Mouse (Mus musculus): Measurements from ENCODE around the gene Med27.

Gene Med27

GRCm38 (mm10) chr2:29400812-29401211, 54.2 kb downstream of the Med27 start:
- no peak for DNase-seq

DNA sequence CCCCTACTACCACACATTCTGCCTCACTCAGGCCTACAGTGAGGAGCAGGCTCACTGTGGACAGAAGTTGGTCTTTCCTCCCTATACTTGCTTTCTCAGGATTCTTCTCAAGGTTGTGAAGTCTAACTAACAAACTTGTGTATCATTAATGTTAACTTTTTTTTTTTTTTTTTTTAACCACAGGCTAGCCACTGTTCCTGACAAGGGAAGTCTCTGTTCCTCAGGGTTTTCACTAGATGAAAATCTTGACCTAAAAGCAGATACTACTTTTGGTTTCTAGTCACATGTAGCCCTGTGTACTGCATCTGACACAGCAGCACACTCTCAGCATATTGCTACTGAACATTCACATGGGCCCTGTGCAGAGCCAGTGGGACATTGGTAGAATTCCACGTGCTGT, 55.2 kb downstream of the Med27 start:
- DNase-seq: no peak

DNA sequence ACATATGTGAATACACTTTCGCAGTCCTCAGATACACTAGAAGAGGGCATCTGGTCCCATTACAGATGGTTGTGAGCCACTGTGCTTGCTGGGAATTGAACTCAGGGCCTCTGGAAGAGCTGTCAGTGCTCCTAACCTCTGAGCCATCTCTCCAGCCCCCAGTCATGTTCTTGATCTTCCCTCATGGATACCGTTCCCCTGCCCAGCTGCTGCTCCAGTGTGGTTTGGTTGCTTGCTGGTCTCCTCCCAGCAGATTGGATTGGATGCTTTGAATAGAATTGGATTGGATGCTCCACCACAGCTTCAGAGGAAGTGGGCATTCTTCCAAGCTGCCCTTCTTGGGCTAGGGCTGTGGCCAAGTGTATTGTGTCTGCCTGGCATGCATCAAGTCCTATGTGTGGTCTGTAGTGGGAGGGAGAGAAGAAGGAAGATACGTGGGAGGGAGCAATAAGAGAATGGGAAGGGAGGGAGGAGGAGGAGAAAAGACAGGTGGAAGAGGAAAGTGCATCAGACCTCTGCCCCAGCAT, 56.0 kb downstream of the Med27 start:
- no peak for DNase-seq

- DNase-seq: no peak
These were observed 57.3 kb downstream of the Med27 start for GRCm38 (mm10) chr2:29403799-29404530.

- peak; percentile 23 for DNase-seq
These were observed 58.3 kb downstream of the Med27 start for GRCm38 (mm10) chr2:29404931-29405330.

DNA sequence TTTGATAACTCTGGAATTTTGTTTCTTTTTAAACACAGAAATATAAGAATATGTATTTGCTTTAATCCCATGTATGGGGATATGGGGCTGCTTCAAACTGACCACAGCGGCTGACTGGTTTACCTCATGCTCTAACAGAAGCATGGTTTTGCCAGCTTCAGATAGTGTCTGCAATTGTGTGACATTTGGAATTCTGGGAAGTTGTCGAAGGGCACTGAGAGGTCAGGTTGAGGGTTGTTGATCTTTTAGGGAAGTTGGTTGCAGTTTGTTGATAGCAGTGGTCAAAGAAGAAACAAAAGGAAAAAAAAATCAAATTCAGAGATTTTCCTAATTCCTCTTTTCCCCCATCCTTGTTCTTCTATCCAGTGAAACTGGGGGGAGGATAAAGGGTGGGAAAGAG, 59.2 kb downstream of the Med27 start:
- no peak for DNase-seq

GRCm38 (mm10) chr2:29407350-29407749, 60.7 kb downstream of the Med27 start:
- DNase-seq: no peak

- peak; percentile 21 for DNase-seq
These were observed 61.1 kb downstream of the Med27 start for GRCm38 (mm10) chr2:29407764-29408163.

DNA sequence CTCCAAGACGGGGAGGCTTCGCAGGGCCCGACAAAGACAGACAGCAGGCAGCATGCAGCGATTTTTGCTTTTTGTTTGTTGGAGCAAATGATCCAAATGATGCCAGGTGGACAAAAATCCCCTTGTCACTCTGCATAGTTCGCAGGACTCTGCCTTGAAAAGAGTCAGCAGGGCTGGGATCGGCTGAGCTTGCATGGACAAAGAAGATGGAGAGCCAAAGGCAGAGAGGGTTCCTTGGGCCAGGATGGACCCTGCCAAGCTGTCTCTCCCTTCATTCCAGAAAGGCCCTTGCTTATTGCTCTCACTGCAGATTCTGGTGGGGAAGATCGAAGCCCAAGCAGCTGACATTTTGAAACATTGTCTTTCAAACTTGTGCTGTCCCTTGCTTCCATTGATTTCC, 64.3 kb downstream of the Med27 start:
- no peak for DNase-seq

DNA sequence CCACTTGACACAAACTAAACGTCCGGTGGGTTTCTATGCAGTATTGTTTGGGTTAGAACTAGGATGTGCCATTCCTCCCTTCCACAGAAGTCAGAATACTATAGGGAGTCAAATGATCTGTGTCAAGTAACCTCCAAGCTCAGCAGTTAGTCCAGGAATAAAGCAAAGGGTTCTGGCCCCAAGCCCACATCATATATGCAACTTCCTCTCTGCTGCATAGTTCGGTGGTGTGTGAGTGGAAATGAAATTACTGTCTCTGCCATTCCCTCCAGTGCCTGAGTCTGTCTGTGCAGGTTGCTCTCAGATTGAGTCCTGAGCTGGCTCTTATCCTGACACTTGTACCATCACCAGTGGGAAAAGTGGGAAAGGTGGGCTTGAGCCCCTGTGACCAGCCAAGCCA, 65.8 kb downstream of the Med27 start:
- no peak for DNase-seq

- DNase-seq: no peak
These were observed 66.8 kb downstream of the Med27 start for GRCm38 (mm10) chr2:29413259-29413993.

DNA sequence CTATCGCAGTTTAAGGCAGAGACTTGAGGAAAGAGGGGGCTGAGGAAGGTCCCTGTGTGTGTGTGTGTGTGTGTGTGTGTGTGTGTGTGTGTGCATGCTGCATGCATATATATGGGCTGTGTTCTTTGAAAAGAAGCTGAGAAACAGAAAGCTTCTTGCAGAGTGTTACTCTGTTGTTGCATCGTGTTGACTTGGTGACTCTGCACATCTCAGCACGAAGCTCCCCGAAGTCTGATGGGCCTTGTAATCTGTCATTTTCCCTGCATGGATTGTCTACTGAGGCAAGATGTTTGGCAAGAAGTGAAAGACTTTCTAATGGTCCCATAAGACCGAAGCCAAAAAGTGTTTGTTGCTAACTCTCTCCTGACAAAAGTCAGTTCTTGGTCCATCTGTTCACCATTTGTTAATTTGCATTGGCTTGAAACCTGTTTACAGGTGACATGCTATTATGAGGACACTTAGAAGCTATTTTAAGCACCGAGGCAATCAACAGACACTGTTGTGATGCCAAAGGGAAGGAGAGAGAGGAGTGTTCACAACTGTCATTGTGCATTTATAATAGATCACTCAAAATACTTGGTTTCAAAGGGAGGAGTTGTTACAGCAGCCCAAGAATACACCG, 68.3 kb downstream of the Med27 start:
- DNase-seq: no peak

GRCm38 (mm10) chr2:29418498-29418897, 71.9 kb downstream of the Med27 start:
- no peak for DNase-seq

DNA sequence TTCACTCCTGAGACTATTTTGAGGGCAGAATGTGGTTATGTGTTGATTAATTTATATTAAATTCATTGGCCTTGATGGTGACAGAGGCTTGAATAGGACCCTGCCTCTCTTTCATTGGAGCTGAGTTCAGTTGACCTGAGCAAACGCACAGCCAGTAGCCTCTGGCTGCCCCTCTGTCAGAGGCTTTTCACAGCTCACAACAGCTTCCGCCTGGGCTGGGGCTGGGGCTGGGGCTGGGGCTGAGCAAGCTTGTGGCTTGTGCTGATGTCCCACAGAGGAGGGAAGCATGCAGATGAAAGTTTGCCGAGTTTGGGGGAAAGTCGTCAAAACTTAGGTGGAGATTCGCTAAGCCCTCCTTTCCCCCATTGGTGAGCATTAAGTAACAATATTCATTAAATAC, 72.8 kb downstream of the Med27 start:
- no peak for DNase-seq

DNA sequence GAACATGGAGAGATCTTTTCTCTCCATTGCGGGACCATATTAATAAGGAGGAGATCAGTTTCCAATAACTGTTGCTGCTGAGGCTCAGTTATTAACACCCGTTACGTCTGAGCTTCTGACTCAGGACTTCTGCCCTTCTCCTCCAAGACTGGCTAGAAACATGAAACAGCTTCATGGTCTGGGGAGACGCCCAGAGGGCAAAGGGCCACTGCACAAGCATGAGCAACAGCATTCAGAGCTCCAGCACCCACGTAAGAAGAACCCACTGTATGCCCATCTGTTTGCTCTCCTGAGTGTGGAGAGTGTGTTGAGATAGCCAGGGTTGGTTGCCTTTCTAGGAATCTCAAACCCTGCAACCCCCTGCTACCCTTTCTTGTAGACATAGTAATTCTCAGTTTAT, 73.3 kb downstream of the Med27 start:
- peak; percentile 39 for DNase-seq

DNA sequence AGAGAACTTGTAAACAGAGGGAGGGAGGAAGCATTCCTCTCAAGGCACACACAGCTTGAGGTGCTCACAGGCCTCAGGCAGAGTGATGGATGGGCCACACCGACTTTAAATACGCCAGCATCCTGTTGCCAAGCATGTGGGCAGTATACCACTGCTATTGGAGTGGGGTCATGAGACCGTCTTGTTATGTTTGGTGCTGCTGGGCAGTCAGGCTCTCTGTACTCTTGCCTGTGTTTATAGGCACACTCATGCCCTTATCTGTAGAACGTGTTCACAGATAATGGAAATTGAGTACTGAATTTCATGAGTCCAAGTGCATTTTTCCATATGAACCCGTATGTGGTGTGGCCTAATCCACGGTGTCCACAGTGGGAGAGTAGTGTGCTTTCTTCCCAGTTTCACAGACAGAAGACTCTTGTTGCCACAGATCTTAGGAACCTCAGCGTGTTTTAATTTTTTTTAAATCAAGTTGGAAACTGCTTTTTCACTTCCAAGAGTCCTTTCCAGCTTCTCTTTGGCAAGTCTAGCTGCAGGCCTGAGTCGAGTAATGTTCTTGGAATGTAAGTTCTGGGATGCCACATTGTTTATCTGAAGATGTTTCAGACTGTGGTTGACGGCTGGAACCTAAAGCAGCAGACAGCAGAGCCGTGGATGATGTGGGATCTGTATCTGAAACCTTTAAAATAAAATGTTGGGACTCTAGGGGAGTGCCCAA, 75.7 kb downstream of the Med27 start:
- DNase-seq: no peak

GRCm38 (mm10) chr2:29423059-29423458, 76.4 kb downstream of the Med27 start:
- no peak for DNase-seq

DNA sequence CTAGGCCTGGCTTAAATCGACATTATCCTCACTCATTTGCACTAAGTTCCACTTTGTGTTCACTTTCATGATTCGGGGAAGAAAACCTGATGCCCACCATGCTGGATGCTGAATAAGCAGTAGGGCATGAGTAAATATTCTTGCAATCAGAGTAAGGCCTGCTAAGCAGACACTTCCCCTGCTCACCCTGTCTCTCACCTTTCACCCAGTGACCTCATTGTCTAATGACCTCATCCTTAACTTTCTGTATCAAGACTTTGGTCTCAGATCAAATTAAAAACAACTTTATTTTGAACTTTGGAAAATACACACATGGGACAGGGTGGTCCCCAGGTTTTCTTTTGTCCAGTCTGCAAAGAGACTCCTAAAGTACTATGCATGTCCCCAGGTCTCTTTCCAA, 78.8 kb downstream of the Med27 start:
- DNase-seq: no peak

DNA sequence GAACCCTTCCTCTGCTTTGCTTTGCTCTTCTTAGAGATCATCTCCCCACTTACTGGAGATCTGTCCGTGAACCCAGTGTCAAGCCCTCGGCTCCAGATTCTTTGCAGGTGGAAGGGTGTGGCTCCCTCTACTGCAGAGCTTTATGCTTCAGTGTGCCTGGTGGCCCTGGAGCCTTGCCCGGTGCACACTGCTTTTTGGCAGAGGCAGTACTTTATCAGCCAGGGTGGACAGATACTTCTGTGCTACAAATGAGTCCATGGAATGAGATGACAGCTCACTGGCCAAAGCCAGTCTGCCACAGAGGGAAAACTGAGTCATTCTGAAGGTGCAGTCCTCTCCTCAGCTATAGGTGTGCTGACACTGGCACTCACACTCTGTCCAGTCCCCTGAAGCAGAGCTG, 80.1 kb downstream of the Med27 start:
- no peak for DNase-seq

GRCm38 (mm10) chr2:29432565-29432964, 85.9 kb downstream of the Med27 start:
- DNase-seq: no peak

GRCm38 (mm10) chr2:29436376-29436775, 89.8 kb downstream of the Med27 start:
- DNase-seq: no peak

GRCm38 (mm10) chr2:29437111-29437510, 90.5 kb downstream of the Med27 start:
- no peak for DNase-seq

- DNase-seq: no peak
These were observed 91.4 kb downstream of the Med27 start for GRCm38 (mm10) chr2:29437861-29438529.
